Mouse (Mus musculus) kidney, adult 2 months (tissue): ENCODE measurements around the gene Zdhhc12. TPM values are rescaled to one million over a fixed set of nuclear protein-coding genes. Genes with fewer than 3 reads are reported as not detected.
A peak's percentile ranks its signal among the peaks of the same experiment; 100 is the strongest.

Experiments used
- DNase-seq: peaks from one replicate; pipeline ENCODE4 v3.0.0; 2021
- H3K27ac ChIP-seq: fragments of 200-500 bp; 2 replicates; pipeline ENCODE4 v1.5.1; 2012; ENCODE audit warnings: low read depth, low read length, control low read depth, inconsistent platforms; ENCODE audit not compliant: insufficient read depth
- H3K27me3 ChIP-seq: fragments of 200-500 bp; replicated peaks from 2 replicates; pipeline ENCODE4 v1.6.1; 2012; ENCODE audit warnings: mild to moderate bottlenecking, moderate library complexity, low read length, inconsistent platforms; ENCODE audit not compliant: control insufficient read depth, insufficient read depth
- H3K36me3 ChIP-seq: fragments of 200-500 bp; 2 replicates; pipeline ENCODE4 v1.6.1; 2012; ENCODE audit warnings: mild to moderate bottlenecking, moderate library complexity, low read length, inconsistent platforms; ENCODE audit not compliant: control insufficient read depth, insufficient read depth
- H3K4me1 ChIP-seq: fragments of 200-500 bp; 2 replicates; pipeline ENCODE4 v1.6.1; 2011; ENCODE audit warnings: low read length; ENCODE audit not compliant: control insufficient read depth, insufficient read depth
- H3K4me3 ChIP-seq: fragments of 200-500 bp; 2 replicates; pipeline ENCODE4 v1.5.1; 2011; ENCODE audit warnings: mild to moderate bottlenecking, low read depth, low read length, control low read depth; ENCODE audit not compliant: insufficient read depth
- CTCF ChIP-seq: fragments of 200-500 bp; conservative IDR thresholded peaks from 2 replicates; pipeline ENCODE4 v1.5.1; 2011; ENCODE audit warnings: low read depth, mild to moderate bottlenecking, control low read depth, low read length, moderate library complexity, mixed read lengths; ENCODE audit not compliant: insufficient read depth, insufficient read length
- POLR2A ChIP-seq: fragments of 200-500 bp; IDR thresholded peaks from one replicate; pipeline ENCODE4 v1.6.1; 2011; ENCODE audit warnings: low read depth, low read length, control low read depth
- WGBS: fragments of 180-500 bp; shearing (Covaris S2); methylation state at CpG from one replicate; pipeline ENCODE4 v1.1.7; 2018; 5-methylcytosine and 5-hydroxymethylcytosine counted together
- polyA plus RNA-seq: library from polyadenylated mRNA; depleted of rRNA; stranded (reverse); fragments of >200 nt; gene quantifications from 2 replicates; pipeline ENCODE4 v1.2.3, GENCODE M21; 2012; rRNA removed

Gene Zdhhc12
- polyA plus RNA-seq, 1 experiment = 49.0 TPM

GRCm38 (mm10) chr2:30048101-30048501, 45.3 kb downstream of the Zdhhc12 start:
- H3K36me3 ChIP-seq = no peaks in the 10 kb centered on the region
- peak overlapping the region; percentile 70 for H3K4me3 ChIP-seq
- 32% methylated on average over 11 of the region's 11 CpGs for WGBS
- no peak overlapping the region for H3K27ac ChIP-seq
- no peaks in the 10 kb centered on the region; the same call in 1 of the 2 replicates for H3K4me1 ChIP-seq
- DNase-seq = no peak
- no peaks in the 10 kb centered on the region for H3K27me3 ChIP-seq
- TF ChIP-seq POLR2A = no peak
- no peak for TF ChIP-seq CTCF

GRCm38 (mm10) chr2:30047127-30047526, 46.3 kb downstream of the Zdhhc12 start:
- no peak overlapping the region for H3K27ac ChIP-seq
- H3K27me3 ChIP-seq = no peaks in the 10 kb centered on the region
- no peak for DNase-seq
- WGBS = 66% methylated on average over 6 of the region's 6 CpGs
- no peaks in the 10 kb centered on the region for H3K36me3 ChIP-seq
- H3K4me1 ChIP-seq = no peaks in the 10 kb centered on the region; the same call in 1 of the 2 replicates
- no peak for TF ChIP-seq CTCF
- H3K4me3 ChIP-seq = no peak overlapping the region

DNA sequence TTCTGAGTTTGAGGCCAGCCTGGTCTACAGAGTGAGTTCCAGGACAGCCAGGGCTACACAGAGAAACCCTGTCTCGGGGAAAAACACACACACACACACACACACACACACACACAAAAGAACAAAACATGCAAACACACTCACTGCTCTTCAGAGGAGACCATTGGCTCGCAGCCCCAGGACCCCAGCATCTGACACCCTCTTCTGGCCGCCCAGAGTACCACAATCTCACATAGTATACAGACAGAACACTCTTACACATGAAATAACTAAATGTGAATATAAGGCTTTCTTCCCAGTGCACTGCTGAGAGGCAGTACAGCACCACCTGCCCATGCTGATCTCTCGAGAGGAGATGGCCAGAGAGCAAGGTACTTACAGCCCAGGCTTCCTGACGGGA, 48.9 kb downstream of the Zdhhc12 start:
- H3K36me3 ChIP-seq = no peaks in the 10 kb centered on the region
- no peak overlapping the region for H3K27ac ChIP-seq
- H3K27me3 ChIP-seq = no peaks in the 10 kb centered on the region
- WGBS = 95% methylated on average over 5 of the region's 5 CpGs
- DNase-seq = no peak
- TF ChIP-seq POLR2A (no peak), CTCF (no peak)
- no peak overlapping the region for H3K4me3 ChIP-seq
- no peaks in the 10 kb centered on the region; the same call in 1 of the 2 replicates for H3K4me1 ChIP-seq

DNA sequence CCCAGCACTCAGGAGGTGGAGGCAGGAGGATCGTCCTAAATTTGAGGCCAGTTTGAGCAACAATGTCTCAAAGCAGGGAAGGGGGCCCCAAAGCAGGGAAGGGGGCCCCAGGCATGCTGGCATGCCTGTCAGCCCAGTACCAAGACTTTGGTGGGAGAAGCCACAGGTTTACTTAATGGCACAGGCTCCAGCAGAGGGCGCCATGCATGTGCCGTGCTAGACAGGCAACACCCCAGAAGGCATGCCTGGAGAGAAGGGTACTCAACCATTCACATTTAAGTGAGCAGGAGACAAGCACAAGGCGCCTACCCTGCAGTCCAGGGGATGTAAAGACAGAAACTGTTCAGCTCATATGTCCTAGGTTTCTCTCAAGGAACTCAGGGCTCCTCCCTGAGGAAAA, 51.0 kb downstream of the Zdhhc12 start:
- Histone ChIP-seq H3K27me3 (no peaks in the 10 kb centered on the region), H3K4me3 (no peak overlapping the region), H3K36me3 (no peaks in the 10 kb centered on the region), H3K4me1 (no peaks in the 10 kb centered on the region), H3K27ac (no peak overlapping the region)
- TF ChIP-seq CTCF (peak; percentile 89), POLR2A (no peak)
- DNase-seq = peak; percentile 80
- WGBS = 5% methylated on average over 4 of the region's 4 CpGs

Other genes starting within 250 kb of the Zdhhc12 start
- 2.3 and 3.3 TPM in 2 replicates for gene Cercam, start 224.5 kb downstream of the Zdhhc12 start, polyA plus RNA-seq
- gene Odf2, start 204.4 kb downstream of the Zdhhc12 start, polyA plus RNA-seq = 17.6 and 21.5 TPM in 2 replicates
- gene Gle1, start 158.2 kb downstream of the Zdhhc12 start, polyA plus RNA-seq = 21.1 and 25.4 TPM in 2 replicates
- 237 and 250 TPM in 2 replicates for gene Sptan1, start 128.1 kb downstream of the Zdhhc12 start, polyA plus RNA-seq
- gene Wdr34, start 44.8 kb downstream of the Zdhhc12 start, polyA plus RNA-seq = 32.0 and 37.8 TPM in 2 replicates
- 30.4 and 37.4 TPM in 2 replicates for gene Set, start 36.3 kb downstream of the Zdhhc12 start, polyA plus RNA-seq
- 4.7 and 4.8 TPM in 2 replicates for gene Pkn3, start 16.0 kb downstream of the Zdhhc12 start, polyA plus RNA-seq
- 45.8 and 59.5 TPM in 2 replicates for gene Zer1, start 30.9 kb upstream of the Zdhhc12 start, polyA plus RNA-seq
- gene Tbc1d13, start 40.1 kb upstream of the Zdhhc12 start, polyA plus RNA-seq = 156 and 161 TPM in 2 replicates
- 78.0 and 98.0 TPM in 2 replicates for gene Endog, start 77.8 kb upstream of the Zdhhc12 start, polyA plus RNA-seq
- 22.8 and 23.6 TPM in 2 replicates for gene Spout1, start 84.8 kb upstream of the Zdhhc12 start, polyA plus RNA-seq
- gene Kyat1, start 112.2 kb upstream of the Zdhhc12 start, polyA plus RNA-seq = 71.6 and 88.3 TPM in 2 replicates
- 42.0 and 45.4 TPM in 2 replicates for gene Lrrc8a, start 144.1 kb upstream of the Zdhhc12 start, polyA plus RNA-seq
- 6.4 and 12.7 TPM in 2 replicates for gene Gm28035, start 146.9 kb upstream of the Zdhhc12 start, polyA plus RNA-seq
- gene Phyhd1, start 172.6 kb upstream of the Zdhhc12 start, polyA plus RNA-seq = 117 and 130 TPM in 2 replicates
- not detected in 2 replicates for gene Gm28038, start 187.4 kb upstream of the Zdhhc12 start, polyA plus RNA-seq
- 29.6 and 32.4 TPM in 2 replicates for gene Dolk, start 192.7 kb upstream of the Zdhhc12 start, polyA plus RNA-seq
- 17.5 and 18.7 TPM in 2 replicates for gene Nup188, start 192.7 kb upstream of the Zdhhc12 start, polyA plus RNA-seq